Mouse (Mus musculus): ENCODE measurements around the gene Rcan1. TPM values are rescaled to one million over a fixed set of nuclear protein-coding genes. Genes with fewer than 3 reads are reported as not detected.
"Not testable (repeated sequence)": the region's sequence is repeated elsewhere in the genome, so short reads cannot be mapped to it uniquely, and the experiment has no call there.

The Rcan1 gene
- total RNA-seq (2021), result 10 to 100 TPM; 21.7 to 22.2 TPM
- long read RNA-seq, experiment 1, transcript Rcan1-201 (4 exons, 2,190 nt), result minor isoform, 7 of 49 reads
- long read RNA-seq, experiment 1, transcript Rcan1-202 (4 exons, 2,324 nt), result major isoform, 29 of 49 reads
- long read RNA-seq, experiment 1, partial matches to known transcripts, result 4 of 49 reads
- long read RNA-seq, experiment 1, other reads (novel, unspliced or antisense), result 9 of 49 reads
- long read RNA-seq, experiment 2, transcript Rcan1-202 (4 exons, 2,324 nt), result major isoform, 26 of 33 reads
- long read RNA-seq, experiment 2, partial matches to known transcripts, result 0 of 33 reads
- long read RNA-seq, experiment 2, other reads (novel, unspliced or antisense), result 4 of 33 reads

GRCm38 (mm10) chr16:92470706-92471105 is at the start of gene Rcan1:
TSS of gene Rcan1 (minus strand) at chr16:92470867.
- no peak for DNase-seq

GRCm38 (mm10) chr16:92519820-92520492 is 49.3 kb upstream of the Rcan1 start:
- DNase-seq, result peak; percentile 51

GRCm38 (mm10) chr16:92518718-92519117 is 48.1 kb upstream of the Rcan1 start:
- DNase-seq, result no peak

GRCm38 (mm10) chr16:92516139-92516538 is 45.5 kb upstream of the Rcan1 start:
- peak; percentile 33 for DNase-seq

GRCm38 (mm10) chr16:92514896-92515295 is 44.2 kb upstream of the Rcan1 start:
- DNase-seq, result not testable (repeated sequence)

GRCm38 (mm10) chr16:92511773-92512391 is 41.2 kb upstream of the Rcan1 start:
- DNase-seq, result peak; percentile 33

- no peak for DNase-seq
Measured at GRCm38 (mm10) chr16:92510835-92511772, 40.4 kb upstream of the Rcan1 start.

GRCm38 (mm10) chr16:92507573-92507972 is 36.9 kb upstream of the Rcan1 start:
- no peak for DNase-seq

GRCm38 (mm10) chr16:92503105-92503504 is 32.4 kb upstream of the Rcan1 start:
- DNase-seq, result no peak

GRCm38 (mm10) chr16:92500534-92500933 is 29.9 kb upstream of the Rcan1 start:
- no peak for DNase-seq

GRCm38 (mm10) chr16:92499324-92499723 is 28.7 kb upstream of the Rcan1 start:
- no peak for DNase-seq

- no peak for DNase-seq
Measured at GRCm38 (mm10) chr16:92498589-92498981, 27.9 kb upstream of the Rcan1 start.

- DNase-seq, result no peak
Measured at GRCm38 (mm10) chr16:92497851-92498588, 27.4 kb upstream of the Rcan1 start.

GRCm38 (mm10) chr16:92489356-92489755 is 18.7 kb upstream of the Rcan1 start:
- no peak for DNase-seq

GRCm38 (mm10) chr16:92488456-92488855 is 17.8 kb upstream of the Rcan1 start:
- no peak for DNase-seq

- peak; percentile 47 for DNase-seq
Measured at GRCm38 (mm10) chr16:92487489-92487888, 16.8 kb upstream of the Rcan1 start.

- no peak for DNase-seq
Measured at GRCm38 (mm10) chr16:92487086-92487485, 16.4 kb upstream of the Rcan1 start.

- DNase-seq, result no peak
Measured at GRCm38 (mm10) chr16:92485436-92485835, 14.8 kb upstream of the Rcan1 start, which contains the start of gene Clic6. TSS of gene Clic6 (plus strand) at chr16:92485736.

GRCm38 (mm10) chr16:92478561-92479150 is 8.0 kb upstream of the Rcan1 start:
- peak; percentile 80 for DNase-seq

GRCm38 (mm10) chr16:92475093-92475860 is 4.6 kb upstream of the Rcan1 start:
- no peak for DNase-seq

All from adrenal gland, postnatal 10 days (tissue).